Mouse (Mus musculus): Measurements from ENCODE around the gene Hes1.

DNA sequence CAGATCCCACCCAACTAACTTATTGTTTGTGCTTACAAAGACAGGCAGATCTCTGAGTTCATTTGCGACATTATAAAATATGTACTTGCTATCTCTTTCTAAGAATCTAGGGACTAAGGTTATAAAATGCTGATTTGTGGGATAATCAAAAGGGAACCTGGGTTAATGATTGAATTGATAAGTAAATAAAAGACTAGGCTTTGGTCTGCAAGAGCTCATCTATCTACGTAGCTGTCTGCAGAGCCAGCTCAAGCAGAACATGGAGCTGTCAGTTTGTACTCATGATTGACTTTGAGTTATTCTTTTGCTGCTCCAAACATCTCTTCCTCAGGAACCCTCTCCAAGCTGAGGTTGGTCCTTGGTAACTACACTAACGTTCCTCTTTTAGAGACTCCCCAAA, 46.3 kb downstream of the Hes1 start:
- no peak for TF ChIP-seq CTCF (IDR thresholded peaks at IDR 0.05; ENCODE audit: low read depth, low read length)
- TF ChIP-seq POLR2A (IDR thresholded peaks at IDR 0.05; ENCODE audit: extremely low read depth, insufficient read depth, low read length), result no peak

Data from liver, adult 2 months (tissue).